Mouse (Mus musculus) kidney, adult 2 months (tissue): Measurements from ENCODE around the gene Inppl1. TPM values are rescaled to one million over a fixed set of nuclear protein-coding genes. Genes with fewer than 3 reads are reported as not detected.
A peak's percentile ranks its signal among the peaks of the same experiment; 100 is the strongest.

Source experiments
- DNase-seq: peaks from one replicate; pipeline ENCODE4 v3.0.0; 2021
- H3K27ac ChIP-seq: fragments of 200-500 bp; 2 replicates; pipeline ENCODE4 v1.5.1; 2012; ENCODE audit warnings: low read depth, low read length, control low read depth, inconsistent platforms; ENCODE audit not compliant: insufficient read depth
- H3K27me3 ChIP-seq: fragments of 200-500 bp; replicated peaks from 2 replicates; pipeline ENCODE4 v1.6.1; 2012; ENCODE audit warnings: mild to moderate bottlenecking, moderate library complexity, low read length, inconsistent platforms; ENCODE audit not compliant: control insufficient read depth, insufficient read depth
- H3K36me3 ChIP-seq: fragments of 200-500 bp; 2 replicates; pipeline ENCODE4 v1.6.1; 2012; ENCODE audit warnings: mild to moderate bottlenecking, moderate library complexity, low read length, inconsistent platforms; ENCODE audit not compliant: control insufficient read depth, insufficient read depth
- H3K4me1 ChIP-seq: fragments of 200-500 bp; 2 replicates; pipeline ENCODE4 v1.6.1; 2011; ENCODE audit warnings: low read length; ENCODE audit not compliant: control insufficient read depth, insufficient read depth
- H3K4me3 ChIP-seq: fragments of 200-500 bp; 2 replicates; pipeline ENCODE4 v1.5.1; 2011; ENCODE audit warnings: mild to moderate bottlenecking, low read depth, low read length, control low read depth; ENCODE audit not compliant: insufficient read depth
- CTCF ChIP-seq: fragments of 200-500 bp; conservative IDR thresholded peaks from 2 replicates; pipeline ENCODE4 v1.5.1; 2011; ENCODE audit warnings: low read depth, mild to moderate bottlenecking, control low read depth, low read length, moderate library complexity, mixed read lengths; ENCODE audit not compliant: insufficient read depth, insufficient read length
- POLR2A ChIP-seq: fragments of 200-500 bp; IDR thresholded peaks from one replicate; pipeline ENCODE4 v1.6.1; 2011; ENCODE audit warnings: low read depth, low read length, control low read depth
- WGBS: fragments of 180-500 bp; shearing (Covaris S2); methylation state at CpG from one replicate; pipeline ENCODE4 v1.1.7; 2018; 5-methylcytosine and 5-hydroxymethylcytosine counted together
- polyA plus RNA-seq: library from polyadenylated mRNA; depleted of rRNA; stranded (reverse); fragments of >200 nt; gene quantifications from 2 replicates; pipeline ENCODE4 v1.2.3, GENCODE M21; 2012

The Inppl1 gene
- polyA plus RNA-seq, 1 experiment, result 62.1 TPM

DNA sequence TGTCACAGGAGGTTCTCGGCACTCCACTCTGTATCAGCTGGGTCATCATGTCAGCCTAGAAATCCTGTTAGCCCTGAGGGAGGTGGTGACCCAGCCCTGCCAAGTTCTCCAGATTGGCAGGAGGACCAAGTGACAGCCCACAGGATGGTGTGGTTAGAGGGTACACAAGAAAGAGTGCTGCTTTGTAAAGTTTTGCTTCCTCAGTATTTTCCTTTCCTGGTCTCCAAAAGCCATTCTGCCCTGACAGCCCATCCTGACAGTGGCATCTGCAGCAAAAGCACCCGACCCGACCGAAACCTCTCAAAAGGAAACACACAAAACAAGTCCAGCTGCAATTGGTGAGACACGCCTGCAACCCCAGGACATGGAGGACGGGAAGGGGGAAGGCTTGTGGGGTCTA is 6.2 kb upstream of the Inppl1 start:
- Histone ChIP-seq H3K4me1 (no peaks in the 10 kb centered on the region), H3K4me3 (no peak overlapping the region), H3K27me3 (no peaks in the 10 kb centered on the region), H3K36me3 (no peaks in the 10 kb centered on the region), H3K27ac (no peak overlapping the region)
- TF ChIP-seq CTCF (no peak), POLR2A (no peak)
- 68% methylated on average over 6 of the region's 6 CpGs for WGBS
- DNase-seq, result no peak

DNA sequence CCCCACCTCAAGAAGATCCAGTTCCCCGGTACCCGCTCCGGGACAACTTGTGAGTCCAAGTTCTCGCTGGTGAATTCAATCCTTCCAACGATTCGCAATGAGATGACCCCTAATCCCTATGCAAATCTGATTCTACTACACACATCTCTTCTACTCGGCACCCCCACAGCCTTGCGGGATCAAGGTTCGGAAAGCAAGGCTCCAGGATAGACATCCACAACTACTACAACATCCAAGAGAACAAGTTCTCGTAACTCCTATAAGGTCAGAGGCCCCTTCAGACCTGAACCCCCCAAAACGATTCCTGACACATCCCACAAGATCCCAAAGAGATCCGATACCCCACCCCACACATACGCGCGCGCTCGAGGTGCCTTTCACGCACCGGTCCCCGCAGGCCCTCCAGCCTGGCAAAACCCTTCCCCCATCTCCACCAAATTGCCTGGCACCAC is 849 bp downstream of the Inppl1 start:
- Histone ChIP-seq H3K36me3 (peaks cover 2% of the 10 kb centered on the region; the same call in 1 of the 2 replicates), H3K27me3 (no peaks in the 10 kb centered on the region), H3K27ac (peak overlapping the region; percentile 92), H3K4me1 (peaks cover 10% of the 10 kb centered on the region; the same call in 1 of the 2 replicates), H3K4me3 (peak overlapping the region; percentile 82)
- TF ChIP-seq POLR2A, result no peak
- TF ChIP-seq CTCF, result no peak
- under 1% methylated on average over 20 of the region's 20 CpGs for WGBS
- peak; percentile 50 for DNase-seq

DNA sequence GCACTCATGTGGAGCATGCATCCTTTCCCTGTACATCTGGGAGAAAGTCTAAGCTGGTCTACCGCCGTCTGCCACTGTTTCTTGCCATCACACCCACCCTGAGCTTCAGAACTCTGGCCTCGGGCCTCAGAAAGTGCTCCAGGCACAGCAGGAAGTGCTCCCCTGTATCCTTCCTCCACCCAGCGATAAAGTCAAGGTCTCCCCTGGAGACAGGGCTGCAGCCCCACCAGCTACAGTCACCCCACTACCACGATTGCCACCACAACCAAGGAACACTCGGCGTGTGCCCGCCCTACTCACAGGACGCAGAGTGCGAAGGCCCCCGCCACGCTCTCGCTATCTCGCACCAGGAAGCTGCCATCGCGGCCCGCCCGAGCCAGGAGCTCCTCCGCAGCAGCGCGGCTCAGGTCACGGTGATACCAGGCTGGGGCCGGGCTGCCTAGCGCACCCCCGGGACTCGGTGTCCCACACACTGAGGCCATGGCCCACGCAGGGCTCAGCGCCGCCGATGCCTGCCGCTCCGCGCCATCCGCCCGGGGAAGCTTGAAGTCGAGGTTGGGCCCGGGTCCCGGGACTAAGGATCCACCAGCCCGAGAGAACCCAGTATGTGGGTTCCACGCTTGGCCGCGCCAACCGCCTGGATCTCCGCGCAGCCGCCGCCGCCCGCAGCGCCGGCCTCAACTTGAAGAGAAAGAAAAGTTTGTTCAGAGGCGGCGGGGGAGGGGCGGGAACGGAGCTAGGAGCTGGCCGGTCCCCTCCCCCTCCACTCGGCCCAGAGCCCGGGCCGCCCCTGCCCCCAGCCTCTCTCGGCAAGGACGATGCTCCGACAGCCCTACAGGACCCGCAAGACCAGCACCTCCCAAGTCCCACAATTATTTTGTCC is 1.5 kb downstream of the Inppl1 start:
- TF ChIP-seq CTCF (no peak), POLR2A (no peak)
- Histone ChIP-seq H3K27ac (peak overlapping the region; percentile 92), H3K36me3 (peaks cover 2% of the 10 kb centered on the region; the same call in 1 of the 2 replicates), H3K4me1 (peaks cover 10% of the 10 kb centered on the region; the same call in 1 of the 2 replicates), H3K27me3 (no peaks in the 10 kb centered on the region), H3K4me3 (peak overlapping the region; percentile 82)
- peak; percentile 71 for DNase-seq
- under 1% methylated on average over 63 of the region's 63 CpGs for WGBS

DNA sequence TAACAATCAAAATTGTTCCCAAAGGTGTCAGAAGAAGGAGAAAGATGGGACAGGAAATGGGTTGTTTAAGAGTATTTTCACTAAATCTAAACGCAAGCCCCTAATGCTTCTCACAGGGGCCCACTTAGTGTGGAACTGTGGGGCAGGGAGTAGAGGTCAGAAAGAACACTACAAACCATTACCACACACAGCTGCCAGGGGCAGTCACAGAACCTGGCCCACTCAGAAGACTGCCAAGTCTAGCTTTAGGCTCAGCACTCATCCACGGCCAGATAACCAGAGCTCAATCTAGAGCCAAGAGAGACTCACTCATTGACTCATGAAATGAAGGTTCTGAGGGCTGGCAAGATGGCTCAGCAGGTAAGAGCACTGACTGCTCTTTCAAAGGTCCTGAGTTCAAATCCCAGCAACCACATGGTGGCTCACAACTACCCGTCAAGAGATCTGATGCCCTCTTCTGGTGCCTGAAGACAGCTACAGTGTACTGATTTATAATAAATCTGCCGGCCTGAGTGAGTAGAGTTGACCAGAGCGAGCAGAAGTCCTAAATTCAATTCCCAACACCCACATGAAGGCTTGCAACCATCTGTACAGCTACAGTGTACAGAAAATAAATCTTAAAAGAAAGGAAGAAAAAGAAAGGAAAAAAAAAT is 2.4 kb downstream of the Inppl1 start:
- Histone ChIP-seq H3K36me3 (peaks cover 4% of the 10 kb centered on the region), H3K4me3 (no peak overlapping the region), H3K4me1 (peaks cover 10% of the 10 kb centered on the region; the same call in 1 of the 2 replicates), H3K27me3 (no peaks in the 10 kb centered on the region), H3K27ac (no peak overlapping the region)
- DNase-seq, result no peak
- 34% methylated on average over 5 of the region's 5 CpGs for WGBS
- TF ChIP-seq CTCF, result 0 out of 2 replicates have a peak, but pooled peaks have one; percentile 10
- no peak for TF ChIP-seq POLR2A

DNA sequence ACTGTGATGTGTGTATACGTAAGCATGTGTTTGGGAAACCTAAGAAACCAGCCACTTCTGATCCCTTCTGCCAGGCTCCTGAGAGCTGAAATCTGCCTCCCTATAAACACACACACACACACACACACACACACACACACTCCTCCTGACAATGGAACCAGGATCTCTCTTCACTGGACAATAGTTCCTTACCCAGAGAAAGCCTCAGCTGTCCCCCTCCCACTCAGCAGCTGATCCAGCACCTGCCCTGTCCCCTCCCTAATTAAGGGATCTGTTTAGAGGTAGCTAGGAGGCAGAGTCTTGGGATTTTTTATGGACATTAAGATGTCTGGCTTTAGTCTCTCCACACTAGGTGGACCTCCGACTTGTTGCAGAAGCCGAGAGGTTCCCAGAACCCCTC is 3.1 kb downstream of the Inppl1 start:
- 76% methylated on average over 3 of the region's 3 CpGs for WGBS
- Histone ChIP-seq H3K4me3 (no peak overlapping the region), H3K36me3 (peaks cover 6% of the 10 kb centered on the region), H3K27ac (no peak overlapping the region), H3K4me1 (peaks cover 10% of the 10 kb centered on the region; the same call in 1 of the 2 replicates), H3K27me3 (no peaks in the 10 kb centered on the region)
- TF ChIP-seq POLR2A (no peak), CTCF (no peak)
- DNase-seq, result no peak

DNA sequence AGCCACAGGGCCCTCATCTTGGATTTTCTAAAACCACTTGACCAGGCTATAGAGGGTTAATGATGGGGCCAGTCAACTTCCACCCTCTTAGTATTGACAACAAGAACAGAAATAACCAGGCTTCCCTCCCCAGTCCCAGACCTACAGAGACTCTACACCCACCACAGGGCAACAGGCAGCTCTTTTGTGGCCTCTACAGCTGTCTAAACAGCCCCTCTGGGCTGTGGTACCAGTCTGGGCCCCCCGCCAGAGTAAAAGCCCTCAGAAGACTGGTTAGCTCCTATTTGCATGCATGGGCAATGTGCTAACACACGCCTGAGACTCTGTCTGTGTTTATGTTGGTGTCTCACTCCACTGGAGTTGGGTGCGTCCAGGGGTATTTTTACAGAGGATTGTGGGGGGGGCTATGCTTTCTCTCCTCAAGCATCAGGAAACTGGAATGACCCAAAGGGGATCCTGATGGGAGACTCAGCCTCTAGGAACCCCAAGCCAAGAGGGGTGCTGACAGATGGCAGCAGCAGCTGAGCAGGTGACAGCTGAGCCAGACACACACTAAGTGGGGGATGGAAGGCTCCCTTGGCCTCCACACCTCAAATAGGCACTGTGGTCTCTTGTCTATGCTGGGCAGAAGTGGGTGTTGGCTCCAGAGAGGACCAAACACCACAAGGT is 4.0 kb downstream of the Inppl1 start:
- Histone ChIP-seq H3K27ac (no peak overlapping the region), H3K4me1 (peaks cover 10% of the 10 kb centered on the region; the same call in 1 of the 2 replicates), H3K27me3 (no peaks in the 10 kb centered on the region), H3K4me3 (no peak overlapping the region), H3K36me3 (peaks cover 6% of the 10 kb centered on the region)
- WGBS, result 72% methylated on average over 3 of the region's 3 CpGs
- DNase-seq, result no peak
- TF ChIP-seq POLR2A, result no peak
- TF ChIP-seq CTCF, result no peak
